Mouse (Mus musculus) myocyte (in vitro differentiated cells): ENCODE results near the gene Numb. TPM values are rescaled to one million over a fixed set of nuclear protein-coding genes. Genes with fewer than 3 reads are reported as not detected.
A peak's percentile ranks its signal among the peaks of the same experiment; 100 is the strongest.

ENCODE experiments used
- H3K27me3 ChIP-seq: one replicate; pipeline ENCODE4 v1.6.1; 2011; ENCODE audit not compliant: control insufficient read depth, insufficient read depth, insufficient read length
- H3K36me3 ChIP-seq: one replicate; pipeline ENCODE4 v1.6.1; 2011; ENCODE audit not compliant: control insufficient read depth, insufficient read depth
- H3K4me2 ChIP-seq: one replicate; pipeline ENCODE4 v1.6.1; 2011; ENCODE audit warnings: low read depth, control low read depth
- H3K4me3 ChIP-seq: one replicate; pipeline ENCODE4 v1.5.1; 2011; ENCODE audit warnings: mild to moderate bottlenecking, control low read depth, moderate library complexity
- H3K79me2 ChIP-seq: one replicate; pipeline ENCODE4 v1.6.1; 2011; ENCODE audit not compliant: control insufficient read depth, insufficient read depth
- H3ac ChIP-seq: one replicate; pipeline ENCODE4 v1.6.1; 2011; ENCODE audit not compliant: control insufficient read depth, insufficient read length
- CEBPB ChIP-seq: IDR thresholded peaks from 2 replicates; pipeline ENCODE4 v1.6.1; 2011; ENCODE audit warnings: mild to moderate bottlenecking, moderate library complexity; ENCODE audit not compliant: poor library complexity, insufficient read depth, severe bottlenecking
- E2F4 ChIP-seq: IDR thresholded peaks from one replicate; pipeline ENCODE4 v1.6.1; 2011; ENCODE audit warnings: mild to moderate bottlenecking, control low read depth, moderate library complexity; ENCODE audit not compliant: insufficient read depth
- MAX ChIP-seq: IDR thresholded peaks from one replicate; pipeline ENCODE4 v1.6.1; 2011; ENCODE audit warnings: low read depth, mild to moderate bottlenecking, control low read depth
- MYOD1 ChIP-seq, 3 experiments: IDR thresholded peaks; one replicate each; pipeline ENCODE4 v1.6.1; 2011; ENCODE audit warnings: control low read depth in 2 of 3, low read depth in 2 of 3, mild to moderate bottlenecking in 2 of 3, moderate library complexity in 1 of 3; ENCODE audit not compliant: insufficient read length in 2 of 3, control insufficient read depth in 1 of 3
- MYOG ChIP-seq, 3 experiments: IDR thresholded peaks; one replicate each; pipeline ENCODE4 v1.6.1; 2011; ENCODE audit warnings: control low read depth in 2 of 3, low read depth in 2 of 3, mild to moderate bottlenecking in 2 of 3; ENCODE audit not compliant: insufficient read length in 2 of 3, control insufficient read depth in 1 of 3, insufficient read depth in 1 of 3
- POLR2A ChIP-seq: IDR thresholded peaks from one replicate; pipeline ENCODE4 v1.6.1; 2011; ENCODE audit warnings: low read depth, mild to moderate bottlenecking, control low read depth, moderate library complexity; ENCODE audit not compliant: insufficient read length
- POLR2AphosphoS2 ChIP-seq: IDR thresholded peaks from one replicate; pipeline ENCODE4 v1.6.1; 2011; ENCODE audit warnings: low read depth, control low read depth; ENCODE audit not compliant: insufficient read length
- REST ChIP-seq: IDR thresholded peaks from one replicate; pipeline ENCODE4 v1.6.1; 2011; ENCODE audit warnings: mild to moderate bottlenecking, control low read depth, moderate library complexity; ENCODE audit not compliant: insufficient read depth, insufficient read length
- SRF ChIP-seq: IDR thresholded peaks from one replicate; pipeline ENCODE4 v1.6.1; 2011; ENCODE audit warnings: low read depth; ENCODE audit not compliant: control insufficient read depth, insufficient read length
- TCF12 ChIP-seq: IDR thresholded peaks from one replicate; pipeline ENCODE4 v1.6.1; 2011; ENCODE audit warnings: mild to moderate bottlenecking, control low read depth; ENCODE audit not compliant: poor library complexity, insufficient read depth, severe bottlenecking
- TCF3 ChIP-seq: IDR thresholded peaks from one replicate; pipeline ENCODE4 v1.6.1; 2011; ENCODE audit warnings: low read depth, control low read depth; ENCODE audit not compliant: insufficient read length
- USF1 ChIP-seq: IDR thresholded peaks from one replicate; pipeline ENCODE4 v1.6.1; 2011; ENCODE audit warnings: low read depth, mild to moderate bottlenecking, control low read depth, moderate library complexity
- polyA plus RNA-seq: library from polyadenylated mRNA; unstranded; fragments of >200 nt; fragmentation: generic; extraction: Trizol; gene quantifications from one replicate; pipeline ENCODE4 v1.2.1, GENCODE M21; 2012; ENCODE audit warnings: missing spikeins

Gene Numb
- polyA plus RNA-seq, 1 experiment: 10.0 TPM

GRCm38 (mm10) chr12:83850334-83850733 is 71.4 kb downstream of the Numb start:
- Histone ChIP-seq H3K36me3 (no peaks in the 10 kb centered on the region), H3K4me2 (no peak overlapping the region), H3ac (no peak overlapping the region), H3K27me3 (no peaks in the 10 kb centered on the region), H3K4me3 (no peak overlapping the region), H3K79me2 (no peaks in the 10 kb centered on the region)
- TF ChIP-seq SRF: no peak
- TF ChIP-seq TCF12: no peak
- TF ChIP-seq MYOD1 (IDR thresholded peaks at IDR 0.05; ENCODE audit: control insufficient read depth in 1 of 3, insufficient read length in 2 of 3, low read depth in 2 of 3): no peak
- no peak for TF ChIP-seq MYOG (IDR thresholded peaks at IDR 0.05; ENCODE audit: control insufficient read depth in 1 of 3, insufficient read depth in 1 of 3, insufficient read length in 2 of 3, low read depth in 2 of 3)
- no peak for TF ChIP-seq E2F4
- TF ChIP-seq CEBPB: no peak
- no peak for TF ChIP-seq POLR2A
- TF ChIP-seq MAX: no peak

DNA sequence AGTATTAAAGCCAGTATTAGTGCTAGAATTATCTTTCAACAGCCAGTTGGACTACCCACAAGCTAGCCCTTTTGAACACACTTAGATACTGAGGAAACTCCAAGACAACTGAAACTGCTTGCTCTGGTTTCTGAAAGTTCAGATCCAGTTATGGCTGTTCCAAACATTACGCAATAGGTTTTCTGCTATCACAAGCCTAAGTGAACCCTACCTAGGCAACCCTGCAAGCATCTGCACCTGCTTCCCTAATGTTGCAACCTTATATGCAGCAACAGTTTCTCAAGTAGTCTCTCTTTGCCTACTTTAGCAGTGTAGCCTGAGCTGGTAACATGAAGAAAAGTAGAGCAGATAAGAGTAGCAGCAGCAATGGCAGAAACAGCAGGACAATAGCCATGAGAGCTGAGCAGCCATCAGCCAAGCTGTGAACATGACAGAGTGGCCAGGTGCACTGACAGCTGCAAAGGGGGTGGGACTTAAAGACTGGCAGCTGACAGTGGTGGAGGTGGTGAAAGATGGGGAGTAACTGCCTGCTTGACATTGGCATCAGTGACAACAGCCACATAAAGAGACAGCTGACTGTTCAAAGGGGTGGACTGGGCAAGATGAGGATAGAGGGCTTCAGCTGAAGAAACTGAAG is 73.0 kb downstream of the Numb start:
- no peak overlapping the region for H3K4me3 ChIP-seq
- H3K36me3 ChIP-seq: no peaks in the 10 kb centered on the region
- no peak for TF ChIP-seq SRF
- TF ChIP-seq MYOG (IDR thresholded peaks at IDR 0.05; ENCODE audit: control insufficient read depth in 1 of 3, insufficient read depth in 1 of 3, insufficient read length in 2 of 3, low read depth in 2 of 3): peak; percentile 97 to 100 (median 99)
- TF ChIP-seq MYOD1 (IDR thresholded peaks at IDR 0.05; ENCODE audit: control insufficient read depth in 1 of 3, insufficient read length in 2 of 3, low read depth in 2 of 3): peak; percentile 98 to 100 (median 100)
- TF ChIP-seq CEBPB: peak; percentile 76
- TF ChIP-seq POLR2A: no peak
- peak; percentile 99 for TF ChIP-seq TCF3
- TF ChIP-seq TCF12: peak; percentile 99
- no peaks in the 10 kb centered on the region for H3K79me2 ChIP-seq
- no peaks in the 10 kb centered on the region for H3K27me3 ChIP-seq
- no peak overlapping the region for H3ac ChIP-seq
- no peak overlapping the region for H3K4me2 ChIP-seq

DNA sequence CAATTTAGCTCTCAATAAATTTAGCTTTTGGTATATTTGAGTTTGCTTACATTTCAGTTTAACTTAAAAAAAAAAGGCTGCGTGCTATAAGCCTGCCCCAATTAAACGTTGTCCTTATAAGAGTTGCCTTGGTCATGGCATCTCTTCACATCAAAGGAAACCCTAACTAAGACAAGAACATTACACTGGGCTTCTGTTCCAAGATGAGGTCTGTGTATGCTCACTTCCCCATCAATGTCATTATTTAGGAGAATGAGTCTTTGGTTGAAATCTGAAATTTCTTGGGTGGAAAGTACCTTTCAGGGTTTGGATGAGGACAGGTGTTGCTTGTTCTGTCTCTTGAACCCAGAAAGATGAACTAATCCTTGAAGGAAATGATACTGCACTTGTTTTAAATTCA is 73.9 kb downstream of the Numb start:
- TF ChIP-seq TCF3: no peak
- no peak for TF ChIP-seq MYOG (IDR thresholded peaks at IDR 0.05; ENCODE audit: control insufficient read depth in 1 of 3, insufficient read depth in 1 of 3, insufficient read length in 2 of 3, low read depth in 2 of 3)
- TF ChIP-seq POLR2AphosphoS2: no peak
- TF ChIP-seq POLR2A: no peak
- no peak for TF ChIP-seq REST
- TF ChIP-seq TCF12: no peak
- TF ChIP-seq MAX: no peak
- no peak for TF ChIP-seq SRF
- TF ChIP-seq USF1: no peak
- TF ChIP-seq CEBPB: no peak
- TF ChIP-seq E2F4: no peak
- no peak for TF ChIP-seq MYOD1 (IDR thresholded peaks at IDR 0.05; ENCODE audit: control insufficient read depth in 1 of 3, insufficient read length in 2 of 3, low read depth in 2 of 3)
- Histone ChIP-seq H3K4me3 (no peak overlapping the region), H3K4me2 (no peak overlapping the region), H3ac (no peak overlapping the region), H3K79me2 (no peaks in the 10 kb centered on the region), H3K36me3 (no peaks in the 10 kb centered on the region), H3K27me3 (no peaks in the 10 kb centered on the region)

GRCm38 (mm10) chr12:83842678-83843440 is 78.9 kb downstream of the Numb start:
- Histone ChIP-seq H3K36me3 (no peaks in the 10 kb centered on the region), H3K4me3 (no peak overlapping the region), H3ac (no peak overlapping the region), H3K27me3 (no peaks in the 10 kb centered on the region), H3K4me2 (no peak overlapping the region), H3K79me2 (no peaks in the 10 kb centered on the region)
- TF ChIP-seq E2F4 (no peak), CEBPB (no peak)
